Mouse (Mus musculus) megakaryocyte, embryonic 14.5 days (primary cell): ENCODE data around the gene Igsf11. TPM values are rescaled to one million over a fixed set of nuclear protein-coding genes. Genes with fewer than 3 reads are reported as not detected.

Experiments
- H3K27me3 ChIP-seq: replicated peaks from 2 replicates; pipeline ENCODE3; 2012; ENCODE audit warnings: inconsistent platforms
- H3K36me3 ChIP-seq: replicated peaks from 2 replicates; pipeline ENCODE3; 2012; ENCODE audit warnings: low read length, inconsistent platforms, mixed read lengths
- H3K4me1 ChIP-seq: 2 replicates; pipeline ENCODE4 v1.6.1; 2012; ENCODE audit warnings: inconsistent platforms
- H3K4me3 ChIP-seq: replicated peaks from 2 replicates; pipeline ENCODE3; 2012; ENCODE audit warnings: moderate library complexity, mild to moderate bottlenecking, inconsistent platforms
- H3K9me3 ChIP-seq: 2 replicates; pipeline ENCODE4 v1.6.1; 2012; ENCODE audit warnings: inconsistent platforms
- FLI1 ChIP-seq: IDR thresholded peaks from 2 replicates; pipeline ENCODE4 v1.6.1; 2012; ENCODE audit warnings: low read length, inconsistent platforms, mixed read lengths
- GATA1 ChIP-seq: IDR thresholded peaks from 3 replicates; pipeline ENCODE4 v1.6.1; 2012; ENCODE audit warnings: mixed read lengths, low read length, inconsistent platforms, borderline replicate concordance
- polyA plus RNA-seq: library from polyadenylated mRNA; stranded (reverse); fragments of >175 nt; gene quantifications from 2 replicates; pipeline ENCODE4 v1.2.3, GENCODE M21; 2012; ENCODE audit warnings: low replicate concordance; ENCODE audit not compliant: insufficient read depth

Gene Igsf11
- polyA plus RNA-seq, 1 experiment = not detected

GRCm38 (mm10) chr16:38999298-38999697, 106.8 kb downstream of the Igsf11 start:
- no peak for TF ChIP-seq FLI1
- TF ChIP-seq GATA1 = no peak
- H3K36me3 ChIP-seq = no peaks in the 10 kb centered on the region
- H3K9me3 ChIP-seq = peaks cover 5% of the 10 kb centered on the region
- H3K27me3 ChIP-seq = no peaks in the 10 kb centered on the region
- H3K4me1 ChIP-seq = no peaks in the 10 kb centered on the region
- H3K4me3 ChIP-seq = no peak overlapping the region

DNA sequence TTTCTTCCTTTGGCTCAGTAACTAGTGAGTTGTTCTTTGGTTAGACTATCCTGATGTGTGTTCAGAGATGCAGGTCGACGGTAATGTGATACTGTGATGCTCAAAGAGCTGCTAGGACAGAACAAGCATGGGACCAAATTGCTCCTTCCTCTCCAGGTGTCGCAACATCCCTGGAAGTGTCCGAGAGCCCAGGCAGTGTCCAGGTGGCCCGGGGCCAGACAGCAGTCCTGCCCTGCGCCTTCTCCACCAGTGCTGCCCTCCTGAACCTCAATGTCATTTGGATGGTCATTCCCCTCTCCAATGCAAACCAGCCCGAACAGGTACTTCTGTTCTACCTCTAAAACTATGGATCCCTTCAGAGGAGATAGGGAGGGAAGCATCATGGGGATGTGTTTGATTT, 114.5 kb downstream of the Igsf11 start:
- Histone ChIP-seq H3K9me3 (peaks cover 26% of the 10 kb centered on the region), H3K4me3 (no peak overlapping the region), H3K27me3 (no peaks in the 10 kb centered on the region), H3K36me3 (no peaks in the 10 kb centered on the region), H3K4me1 (no peaks in the 10 kb centered on the region)
- TF ChIP-seq GATA1 (no peak), FLI1 (no peak)

DNA sequence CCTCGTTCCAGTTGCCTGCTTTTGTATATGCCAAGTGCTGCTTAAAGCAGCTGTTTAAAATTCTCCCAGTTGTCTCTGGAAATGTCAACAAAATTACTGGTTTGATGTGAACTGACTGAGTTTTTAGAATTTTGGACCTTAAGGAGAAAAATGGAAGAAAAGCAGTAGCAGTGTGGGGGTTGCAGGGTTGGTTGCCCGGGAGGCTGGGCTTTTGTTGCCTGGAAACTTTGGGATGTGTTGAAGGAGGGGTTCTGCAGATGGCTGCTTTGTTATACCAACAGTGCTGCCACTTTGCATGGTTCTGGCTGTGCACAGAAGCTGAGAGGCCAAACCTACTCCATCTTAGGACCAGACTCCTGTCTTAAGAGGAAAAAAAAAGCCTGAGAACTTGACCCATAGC, 127.0 kb downstream of the Igsf11 start:
- H3K4me1 ChIP-seq = no peaks in the 10 kb centered on the region
- TF ChIP-seq GATA1 = no peak
- no peak for TF ChIP-seq FLI1
- H3K27me3 ChIP-seq = no peaks in the 10 kb centered on the region
- no peaks in the 10 kb centered on the region for H3K36me3 ChIP-seq
- no peak overlapping the region for H3K4me3 ChIP-seq
- H3K9me3 ChIP-seq = peaks cover 6% of the 10 kb centered on the region; the same call in 1 of the 2 replicates

GRCm38 (mm10) chr16:39025989-39026736, 133.7 kb downstream of the Igsf11 start:
- Histone ChIP-seq H3K36me3 (no peaks in the 10 kb centered on the region), H3K9me3 (peaks cover 4% of the 10 kb centered on the region; the same call in 1 of the 2 replicates), H3K4me1 (no peaks in the 10 kb centered on the region), H3K27me3 (no peaks in the 10 kb centered on the region), H3K4me3 (no peak overlapping the region)
- TF ChIP-seq GATA1 = no peak
- TF ChIP-seq FLI1 = no peak

DNA sequence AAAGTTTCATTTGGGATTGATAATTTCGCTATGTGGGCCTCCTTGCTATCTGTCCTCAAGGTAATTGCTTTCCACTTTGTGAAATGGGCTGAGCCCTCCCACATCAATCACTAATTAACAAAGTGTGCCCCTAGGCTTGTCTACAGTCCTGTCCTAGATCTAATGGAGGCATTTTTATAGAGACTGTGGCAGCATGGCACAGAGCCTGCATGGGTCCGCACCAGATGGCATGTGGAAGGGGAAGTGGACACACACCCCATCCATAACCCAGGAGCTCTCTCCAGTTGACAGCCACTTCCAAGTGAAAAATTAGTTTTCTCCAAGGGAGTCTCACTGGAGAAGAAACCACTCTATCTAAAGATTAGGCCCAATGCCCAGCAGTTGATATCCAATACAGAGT, 138.9 kb downstream of the Igsf11 start:
- H3K27me3 ChIP-seq = no peaks in the 10 kb centered on the region
- H3K36me3 ChIP-seq = no peaks in the 10 kb centered on the region
- no peaks in the 10 kb centered on the region for H3K9me3 ChIP-seq
- H3K4me1 ChIP-seq = no peaks in the 10 kb centered on the region
- no peak for TF ChIP-seq GATA1
- TF ChIP-seq FLI1 = no peak
- no peak overlapping the region for H3K4me3 ChIP-seq

DNA sequence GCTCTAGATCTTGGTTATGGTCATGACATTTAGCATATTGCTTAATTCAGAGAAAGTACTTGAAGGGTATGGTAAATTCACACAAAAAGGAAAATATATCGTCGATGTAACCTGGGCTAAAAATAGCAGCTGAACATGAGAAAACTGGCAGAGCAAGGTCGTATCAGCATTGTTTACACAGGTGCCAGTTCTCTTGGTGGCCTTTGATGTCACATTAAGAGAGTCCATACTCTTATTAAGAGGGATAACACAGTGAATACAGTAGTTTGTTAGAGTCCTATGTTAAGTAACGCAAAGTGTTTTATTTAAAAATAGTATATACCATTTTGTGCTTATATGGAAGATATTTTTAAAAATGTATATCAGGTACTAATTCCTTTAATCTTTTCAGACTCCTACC, 144.8 kb downstream of the Igsf11 start:
- TF ChIP-seq GATA1 = no peak
- TF ChIP-seq FLI1 = no peak
- no peaks in the 10 kb centered on the region for H3K4me1 ChIP-seq
- H3K36me3 ChIP-seq = no peaks in the 10 kb centered on the region
- H3K4me3 ChIP-seq = no peak overlapping the region
- no peaks in the 10 kb centered on the region for H3K27me3 ChIP-seq
- H3K9me3 ChIP-seq = peaks cover 5% of the 10 kb centered on the region; the same call in 1 of the 2 replicates

GRCm38 (mm10) chr16:39044381-39044780, 151.9 kb downstream of the Igsf11 start:
- no peak overlapping the region for H3K4me3 ChIP-seq
- H3K4me1 ChIP-seq = no peaks in the 10 kb centered on the region
- H3K36me3 ChIP-seq = no peaks in the 10 kb centered on the region
- H3K9me3 ChIP-seq = peaks cover 8% of the 10 kb centered on the region; the same call in 1 of the 2 replicates
- H3K27me3 ChIP-seq = no peaks in the 10 kb centered on the region
- TF ChIP-seq FLI1 (no peak), GATA1 (no peak)

DNA sequence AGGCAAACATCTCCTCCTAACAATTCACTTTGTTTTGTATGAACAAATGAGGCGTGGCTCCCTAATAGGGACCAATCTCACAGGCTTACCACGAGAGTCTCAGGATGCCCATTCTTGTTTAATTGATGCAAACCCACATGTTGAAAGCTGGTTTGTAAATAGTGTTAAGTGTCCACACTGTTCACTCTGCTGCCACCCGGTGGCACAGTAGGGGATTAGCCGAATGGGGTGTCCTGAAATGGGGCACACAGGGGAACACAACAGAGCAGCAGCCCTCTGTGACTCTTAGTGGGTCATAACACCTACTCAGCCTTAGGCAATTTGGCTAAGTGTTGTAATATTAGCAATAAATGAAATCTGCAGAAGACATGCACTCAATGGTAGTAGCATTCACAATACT, 156.4 kb downstream of the Igsf11 start:
- Histone ChIP-seq H3K4me3 (no peak overlapping the region), H3K9me3 (no peaks in the 10 kb centered on the region), H3K27me3 (no peaks in the 10 kb centered on the region), H3K36me3 (no peaks in the 10 kb centered on the region), H3K4me1 (no peaks in the 10 kb centered on the region)
- TF ChIP-seq FLI1 = no peak
- TF ChIP-seq GATA1 = no peak

- Histone ChIP-seq H3K27me3 (no peaks in the 10 kb centered on the region), H3K9me3 (no peaks in the 10 kb centered on the region), H3K4me3 (no peak overlapping the region), H3K36me3 (no peaks in the 10 kb centered on the region), H3K4me1 (no peaks in the 10 kb centered on the region)
- no peak for TF ChIP-seq FLI1
- no peak for TF ChIP-seq GATA1
These were observed 160.5 kb downstream of the Igsf11 start for GRCm38 (mm10) chr16:39052971-39053370.

DNA sequence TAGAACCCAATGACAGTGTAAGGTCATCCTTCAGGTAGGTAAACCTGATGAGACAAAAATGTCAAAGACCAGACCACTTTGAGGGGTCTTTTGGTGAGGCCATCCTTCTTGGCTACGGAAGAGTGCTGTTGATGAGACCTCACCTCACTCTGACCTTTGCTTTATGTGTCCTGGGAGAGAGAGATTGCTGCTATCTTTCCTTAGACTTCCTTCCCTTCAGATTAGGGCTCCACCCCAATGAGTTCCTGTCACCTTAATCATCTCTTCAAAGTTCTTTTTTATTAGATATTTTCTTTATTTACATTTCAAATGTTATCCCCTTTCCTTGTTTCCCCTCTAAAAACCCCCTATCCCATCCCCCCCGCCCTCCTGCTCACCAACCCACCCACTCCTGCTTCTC, 161.3 kb downstream of the Igsf11 start:
- Histone ChIP-seq H3K4me3 (no peak overlapping the region), H3K4me1 (no peaks in the 10 kb centered on the region)
- no peak for TF ChIP-seq GATA1
- TF ChIP-seq FLI1 = no peak

GRCm38 (mm10) chr16:39056061-39056460, 163.6 kb downstream of the Igsf11 start:
- TF ChIP-seq GATA1 (no peak), FLI1 (no peak)
- H3K9me3 ChIP-seq = no peaks in the 10 kb centered on the region
- no peaks in the 10 kb centered on the region for H3K27me3 ChIP-seq
- no peak overlapping the region for H3K4me3 ChIP-seq
- H3K4me1 ChIP-seq = no peaks in the 10 kb centered on the region
- H3K36me3 ChIP-seq = no peaks in the 10 kb centered on the region

More for the DNA sequence above, 161.3 kb downstream of the Igsf11 start:
- H3K36me3 ChIP-seq = no peaks in the 10 kb centered on the region
- no peaks in the 10 kb centered on the region for H3K27me3 ChIP-seq
- H3K9me3 ChIP-seq = no peaks in the 10 kb centered on the region
